Mouse (Mus musculus): ENCODE measurements at regions not wholly inside any gene's neighbourhood (a gene's known extent, or its start where the extent isn't known, plus 50 kb on each side); places are given as distances from the start of the nearest gene placed in this dataset.

DNA sequence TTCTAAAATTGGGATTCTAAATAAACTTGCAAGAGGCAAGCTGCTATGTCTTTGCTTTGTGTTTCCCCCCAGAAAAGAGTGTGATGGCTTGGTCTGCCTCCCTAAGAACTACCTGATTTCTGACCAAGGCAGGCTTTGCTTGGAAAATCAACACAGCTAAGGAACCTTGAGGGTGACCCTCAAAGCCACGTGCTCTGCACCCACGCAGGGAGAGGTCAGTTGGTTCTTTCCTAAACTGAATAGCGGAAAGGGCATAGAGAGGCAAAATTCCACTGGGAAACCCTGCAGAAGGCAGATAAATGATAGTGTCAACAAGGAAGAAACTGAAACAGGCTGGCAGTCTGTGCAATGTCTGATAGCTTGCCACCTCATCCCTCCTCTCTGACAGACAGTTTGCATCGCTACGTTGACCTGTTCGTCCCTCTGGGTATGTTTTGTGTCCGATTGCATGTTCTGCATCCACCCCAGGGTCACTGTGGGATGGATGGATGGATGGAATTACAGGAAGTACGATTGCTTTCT is 63.1 kb upstream of the Cyp1b1 start:
- no peak for TF ChIP-seq POLR2A (IDR thresholded peaks at IDR 0.05; ENCODE audit: low read depth, low read length)
- TF ChIP-seq CTCF (IDR thresholded peaks at IDR 0.05; ENCODE audit: borderline replicate concordance, insufficient read depth, low read length), result no peak
